In the genomic region with DNA sequence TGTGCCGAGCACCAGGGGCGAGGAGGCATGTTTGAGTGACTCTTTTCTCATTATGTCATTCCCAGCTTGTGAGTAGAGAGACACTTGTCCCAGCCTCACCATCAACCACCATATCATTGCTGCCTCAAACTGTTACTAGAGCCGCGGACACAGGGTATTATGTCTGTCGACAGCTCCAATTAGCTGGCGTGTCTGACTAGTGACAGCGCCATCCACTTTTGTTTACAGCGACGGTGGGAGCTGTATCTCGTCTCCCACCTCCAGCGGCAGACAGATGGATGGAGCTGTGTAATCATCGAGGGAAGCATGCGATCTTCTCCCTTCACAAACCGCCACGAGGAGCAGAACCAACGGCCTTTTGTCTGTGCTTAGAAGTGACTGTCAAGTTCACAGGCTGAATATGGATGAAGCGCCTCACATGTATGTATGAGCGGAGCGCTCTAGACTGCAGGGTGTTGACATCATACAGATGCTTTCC, we compare ENCODE assay signal across 14 mouse cellular contexts.
DNase-seq lines count a peak whose midpoint lies in the region; ATAC-seq and TF ChIP-seq lines count a peak whose summit lies in the region.
"Had no signal": no experiment of that assay in that cellular context is flagged by ENCODE, and none has a peak within 500 bp of the region (broad histone marks: within the 10 kb centered on the region; RNA-seq: fewer than 3 reads in every experiment).

No protein-coding gene starts in this region.

- H3K9me3 ChIP-seq in heart, postnatal 0 days (replicated peaks; ENCODE audit: control insufficient read depth, low read length), result no peaks in the 10 kb centered on the region
- no peaks in the 10 kb centered on the region for H3K9me3 ChIP-seq in forebrain, embryonic 16.5 days (ENCODE audit: control insufficient read depth, low read length)
- H3K9me3 ChIP-seq: liver, embryonic 12.5 days had no signal

- 18% methylated on average over 19 of the region's 19 CpGs for WGBS in heart, postnatal 0 days
- 51% methylated on average over 19 of the region's 19 CpGs for WGBS in forebrain, embryonic 16.5 days

- no peak overlapping the region; the same call in 1 of the 2 replicates for H3K4me3 ChIP-seq in heart, postnatal 0 days (ENCODE audit: low read depth, low read length)
- H3K4me3 ChIP-seq in forebrain, embryonic 16.5 days (replicated peaks; ENCODE audit: low read length), result no peak overlapping the region
- H3K4me3 ChIP-seq: layer of hippocampus, adult 2 months; liver, embryonic 12.5 days had no signal

- DNase-seq in heart, postnatal 0 days (ENCODE audit: low spot score), result no peak
- DNase-seq in heart, postnatal 4 days, result no peak
- peak; percentile 12 for DNase-seq in mesoderm, embryonic 11.5 days (ENCODE audit: low read depth, low spot score)
- no peak for DNase-seq in kidney, adult 9 months
- no peak for DNase-seq in right cerebral cortex, postnatal 36 days (ENCODE audit: low spot score in 2 of 2)
- DNase-seq in cerebellum, postnatal 4 days (ENCODE audit: low spot score in 2 of 2), result no peak
- DNase-seq: cerebellum, adult 9-10 months; kidney, adult 8-10 months; lung, postnatal 14 days; right cerebral cortex, postnatal 25 days; thymus, postnatal 4 days had no signal

- H3K36me3 ChIP-seq in heart, postnatal 0 days (replicated peaks; ENCODE audit: control insufficient read depth, insufficient read depth, low read length), result no peaks in the 10 kb centered on the region
- H3K36me3 ChIP-seq in forebrain, embryonic 16.5 days (ENCODE audit: control insufficient read depth, insufficient read depth), result no peaks in the 10 kb centered on the region
- H3K36me3 ChIP-seq: liver, embryonic 12.5 days had no signal

- H3K4me2 ChIP-seq in heart, postnatal 0 days (ENCODE audit: low read depth, low read length), result peak overlapping the region; percentile 32
- peak overlapping the region; percentile 41 for H3K4me2 ChIP-seq in forebrain, embryonic 16.5 days (ENCODE audit: low read length)
- H3K4me2 ChIP-seq: liver, embryonic 12.5 days had no signal

- H3K27ac ChIP-seq in heart, postnatal 0 days (ENCODE audit: low read depth), result no peak overlapping the region
- no peak overlapping the region for H3K27ac ChIP-seq in forebrain, embryonic 16.5 days (ENCODE audit: low read length)
- H3K27ac ChIP-seq: layer of hippocampus, adult 2 months; liver, embryonic 12.5 days had no signal

- H3K4me1 ChIP-seq in heart, postnatal 0 days (ENCODE audit: control insufficient read depth, insufficient read depth), result no peaks in the 10 kb centered on the region
- peaks cover 6% of the 10 kb centered on the region for H3K4me1 ChIP-seq in forebrain, embryonic 16.5 days (replicated peaks; ENCODE audit: control insufficient read depth, insufficient read depth, low read length)
- H3K4me1 ChIP-seq: liver, embryonic 12.5 days had no signal

- no peak for ATAC-seq in heart, postnatal 0 days (ENCODE audit: insufficient read depth, low read depth)
- ATAC-seq in forebrain, embryonic 16.5 days, result peak; percentile 75
- ATAC-seq: liver, embryonic 12.5 days had no signal

- TF ChIP-seq CTCF in heart, postnatal 0 days (IDR thresholded peaks at IDR 0.05; ENCODE audit: low read depth), result no peak

- H3K27me3 ChIP-seq in heart, postnatal 0 days (ENCODE audit: control insufficient read depth, insufficient read depth, low read length), result peaks cover 2% of the 10 kb centered on the region; the same call in 1 of the 2 replicates
- H3K27me3 ChIP-seq in forebrain, embryonic 16.5 days (replicated peaks; ENCODE audit: control insufficient read depth, insufficient read depth, low read length), result no peaks in the 10 kb centered on the region
- H3K27me3 ChIP-seq: liver, embryonic 12.5 days had no signal

- no peak overlapping the region for H3K9ac ChIP-seq in heart, postnatal 0 days (replicated peaks; ENCODE audit: low read depth, low read length)
- H3K9ac ChIP-seq in forebrain, embryonic 16.5 days (replicated peaks; ENCODE audit: low read depth, low read length), result no peak overlapping the region
- H3K9ac ChIP-seq: liver, embryonic 12.5 days had no signal

- no peak for TF ChIP-seq EP300 in heart, postnatal 0 days (IDR thresholded peaks at IDR 0.05; ENCODE audit: low read depth)
